Mouse (Mus musculus) CD4-positive, CD25-positive, alpha-beta regulatory T cell (primary cell): ENCODE measurements around the gene Gm20809. TPM values are rescaled to one million over a fixed set of nuclear protein-coding genes. Genes with fewer than 3 reads are reported as not detected.

Source experiments
- polyA plus RNA-seq: library from polyadenylated mRNA; unstranded; fragments of 100-300 nt; shearing (Covaris generic); gene quantifications from one replicate; pipeline ENCODE4 v1.2.1, GENCODE M21; 2017

Gm20809 gene
- polyA plus RNA-seq, result not detected

DNA sequence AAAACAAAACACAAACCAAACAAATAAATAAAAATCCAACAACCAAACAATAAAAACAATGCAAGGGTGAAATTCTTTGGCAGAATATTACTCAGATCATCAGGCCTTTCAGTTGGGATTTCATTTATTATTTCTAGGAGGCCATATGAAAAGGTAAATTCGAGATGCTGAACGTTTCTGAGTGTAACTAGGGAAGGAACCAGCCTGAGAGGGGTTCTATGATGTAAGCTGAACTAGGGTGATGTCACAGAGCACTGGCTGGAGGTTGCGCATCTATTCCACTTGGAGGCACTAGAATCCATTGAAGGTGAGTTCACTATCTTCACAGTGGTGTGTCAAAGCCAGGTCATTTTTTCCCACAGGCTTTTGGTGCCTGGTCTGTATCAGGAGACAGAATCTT, at the start of gene Gm20809:
Gene Gm20809 (plus strand): TSS at position 301 of the 400 bp plus-strand sequence.

